Mouse (Mus musculus) heart, postnatal 0 days (tissue): Measurements from ENCODE around the gene Mrpl1.
A peak's percentile ranks its signal among the peaks of the same experiment; 100 is the strongest.

Experiments used
- CTCF ChIP-seq: IDR thresholded peaks from 2 replicates; pipeline ENCODE4 v1.5.1; 2016; ENCODE audit warnings: antibody characterized with exemption, control low read depth, low read depth
- EP300 ChIP-seq: IDR thresholded peaks from 2 replicates; pipeline ENCODE4 v1.6.1; 2016; ENCODE audit warnings: antibody characterized with exemption, low read depth

DNA sequence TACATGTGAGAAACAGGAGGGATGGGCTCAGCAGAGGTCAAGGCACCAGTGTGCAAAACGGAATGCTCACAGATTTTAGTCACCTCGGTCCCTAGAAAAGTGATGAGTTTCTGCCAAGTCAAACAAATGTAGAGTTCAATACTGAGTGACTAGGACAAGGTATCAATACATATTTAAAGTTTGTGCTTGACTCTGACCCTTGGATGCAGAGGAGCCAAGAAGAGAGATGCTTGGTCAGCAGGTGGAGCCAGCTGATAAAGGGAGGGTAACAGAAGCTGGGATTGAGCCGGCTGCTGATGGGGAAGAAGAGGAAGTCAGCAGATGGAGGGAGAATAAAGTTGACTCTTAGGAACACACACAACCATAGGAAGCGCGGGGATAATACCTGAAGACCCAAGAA, 97.5 kb downstream of the Mrpl1 start:
- no peak for TF ChIP-seq EP300
- peak; percentile 40 for TF ChIP-seq CTCF
